Mouse (Mus musculus) CD8-positive naive resting alpha-beta T cell, adult 2 months (primary cell): Measurements from ENCODE around the gene Trip11.

ENCODE experiments used
- DNase-seq, 2 experiments: peaks; one replicate each; pipeline ENCODE4 v3.0.0; 2022; ENCODE audit warnings: low read depth in 2 of 2, low spot score in 2 of 2

The Trip11 gene

DNA sequence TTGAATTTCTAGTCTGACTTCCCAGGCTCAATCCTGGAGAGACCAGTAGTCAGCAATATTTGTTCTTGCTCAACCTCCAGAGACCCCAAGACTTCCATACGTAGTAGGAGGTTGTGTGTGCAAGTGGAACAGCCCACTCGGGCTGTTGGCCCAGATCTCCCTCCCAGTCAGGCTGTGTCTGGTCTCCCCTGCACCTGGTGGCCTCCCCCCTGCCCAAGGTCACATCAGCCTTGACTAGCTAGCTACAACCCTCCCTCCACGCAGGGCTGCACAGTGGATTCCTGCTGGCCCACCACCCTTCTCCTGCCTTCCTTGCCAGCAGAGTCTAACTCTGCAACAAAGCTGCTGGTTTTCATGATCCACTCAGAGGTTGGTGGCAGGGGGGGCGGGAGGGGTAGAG lies 81.8 kb downstream of the Trip11 start:
- DNase-seq, result no peak

DNA sequence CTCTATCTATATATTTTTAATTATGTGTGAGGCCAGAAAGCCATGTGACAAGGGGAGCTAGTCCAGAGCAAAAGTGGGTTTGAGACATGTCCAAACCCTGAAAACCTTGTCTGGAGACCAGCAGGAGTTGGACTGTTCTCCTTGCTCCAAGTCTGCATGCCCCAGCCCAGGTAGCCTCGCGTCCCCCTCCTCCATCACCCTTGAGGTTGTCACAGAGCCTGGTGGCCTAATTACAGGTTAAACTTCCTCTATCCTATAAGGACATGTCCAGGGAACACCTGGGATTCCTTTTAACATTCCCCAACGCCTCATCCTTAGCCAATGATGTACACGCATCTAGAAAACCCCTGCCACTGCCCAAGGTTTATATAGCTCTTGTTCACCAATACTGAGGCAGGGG lies 89.9 kb downstream of the Trip11 start:
- DNase-seq, result no peak

- no peak for DNase-seq
These were observed 91.5 kb downstream of the Trip11 start for GRCm38 (mm10) chr12:101821596-101821995.

DNA sequence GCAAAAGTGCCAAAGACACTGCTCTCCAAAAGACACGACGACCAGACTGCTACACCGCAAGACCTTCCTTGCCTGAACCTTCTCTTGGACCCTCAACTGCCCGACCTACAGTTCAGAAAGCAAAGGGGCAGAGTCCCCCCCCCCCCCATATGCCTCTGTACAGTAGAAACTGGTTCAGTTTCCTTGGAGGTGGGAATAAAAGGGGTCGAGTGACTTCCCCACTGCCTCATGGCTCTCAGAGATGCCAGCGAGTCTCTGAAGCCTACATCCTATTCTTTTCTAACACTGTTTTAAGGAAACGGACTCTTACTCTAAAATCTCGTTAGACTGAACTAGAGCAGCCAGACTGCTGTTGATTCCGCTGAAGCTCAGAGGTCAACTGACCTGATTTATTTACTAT lies 93.5 kb downstream of the Trip11 start:
- DNase-seq, result no peak

DNA sequence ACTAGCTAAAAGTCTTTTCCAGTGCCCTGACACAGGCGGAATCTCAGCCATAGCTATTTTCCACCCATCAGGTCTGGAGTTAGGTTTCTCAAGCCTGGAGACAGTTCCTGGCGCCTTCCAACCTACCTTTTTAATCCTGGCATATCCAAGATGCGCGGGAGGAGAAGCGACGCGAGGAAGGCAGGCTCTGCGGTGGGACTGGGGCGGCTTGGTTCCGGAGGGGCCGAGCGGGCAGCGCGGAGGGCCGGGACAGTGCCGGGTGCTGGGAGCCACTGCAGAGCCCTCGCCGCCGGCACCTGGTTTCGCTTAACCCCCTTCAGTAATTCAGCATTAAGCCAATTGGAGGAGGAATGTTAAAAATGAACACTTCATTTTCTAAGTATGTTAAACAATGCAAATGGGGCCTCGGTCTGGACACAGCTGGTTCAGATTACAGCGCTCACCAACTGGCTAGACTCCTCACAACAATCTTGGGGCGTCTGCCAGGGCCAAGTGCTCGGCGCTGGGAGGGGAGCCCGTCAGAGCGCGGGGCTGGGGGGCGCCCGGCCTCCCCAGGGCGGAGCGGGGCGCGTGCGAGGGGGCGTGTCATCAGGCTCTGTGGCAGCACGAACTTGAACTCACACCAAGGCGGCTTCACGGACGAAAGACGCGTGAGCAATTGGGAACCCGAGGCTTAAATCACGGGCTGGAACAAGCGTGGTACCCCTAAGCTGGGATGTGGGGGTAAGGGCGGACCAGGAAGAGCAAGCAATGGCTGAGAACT lies 94.3 kb downstream of the Trip11 start, which contains the start of gene Fbln5:
Gene Fbln5 (minus strand): TSS at position 448 of the 763 bp plus-strand sequence.
- no peak for DNase-seq

DNA sequence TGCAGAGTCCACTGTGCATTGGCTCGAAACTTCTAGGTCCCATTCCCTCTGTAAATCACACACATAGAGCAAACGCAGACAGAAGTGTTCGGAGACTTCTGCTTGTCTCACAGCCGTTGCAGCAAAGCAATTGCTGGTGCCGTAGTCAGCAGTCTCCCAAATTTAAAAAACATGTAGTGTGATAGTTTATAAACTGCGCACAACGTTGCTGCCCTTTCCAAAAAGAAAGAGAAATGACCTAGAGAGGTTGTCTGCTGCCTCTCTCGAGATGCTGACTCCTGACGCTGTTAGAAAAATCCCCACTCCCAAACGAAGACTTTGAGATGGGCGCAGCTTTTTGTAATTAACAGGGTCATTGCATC lies 94.8 kb downstream of the Trip11 start:
- no peak for DNase-seq

DNA sequence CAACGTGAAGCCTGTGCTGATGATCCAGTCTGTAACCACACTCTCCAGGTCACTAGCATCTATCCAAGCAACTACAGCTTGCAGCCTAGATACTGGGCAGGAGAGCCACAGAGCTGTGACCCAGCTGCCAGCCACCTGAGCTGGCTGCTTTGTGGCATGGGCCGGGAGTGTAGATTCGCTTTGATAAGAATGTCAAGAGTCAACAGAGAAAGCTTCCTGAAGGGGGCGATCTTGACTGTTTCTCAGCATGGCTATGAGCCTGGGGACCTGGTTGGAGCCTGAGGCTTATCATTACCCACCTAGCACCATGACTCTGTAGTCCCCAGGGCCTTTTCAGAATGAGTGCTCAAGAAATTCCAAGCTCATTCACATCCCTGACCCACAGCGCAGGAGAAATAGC lies 96.3 kb downstream of the Trip11 start:
- DNase-seq, result no peak

- no peak for DNase-seq
These were observed 97.3 kb downstream of the Trip11 start for GRCm38 (mm10) chr12:101815796-101816195.

- no peak for DNase-seq
These were observed 98.6 kb downstream of the Trip11 start for GRCm38 (mm10) chr12:101814423-101814822.

- no peak for DNase-seq
These were observed 101.9 kb downstream of the Trip11 start for GRCm38 (mm10) chr12:101811181-101811580.

- no peak for DNase-seq
These were observed 102.6 kb downstream of the Trip11 start for GRCm38 (mm10) chr12:101810515-101810914.

DNA sequence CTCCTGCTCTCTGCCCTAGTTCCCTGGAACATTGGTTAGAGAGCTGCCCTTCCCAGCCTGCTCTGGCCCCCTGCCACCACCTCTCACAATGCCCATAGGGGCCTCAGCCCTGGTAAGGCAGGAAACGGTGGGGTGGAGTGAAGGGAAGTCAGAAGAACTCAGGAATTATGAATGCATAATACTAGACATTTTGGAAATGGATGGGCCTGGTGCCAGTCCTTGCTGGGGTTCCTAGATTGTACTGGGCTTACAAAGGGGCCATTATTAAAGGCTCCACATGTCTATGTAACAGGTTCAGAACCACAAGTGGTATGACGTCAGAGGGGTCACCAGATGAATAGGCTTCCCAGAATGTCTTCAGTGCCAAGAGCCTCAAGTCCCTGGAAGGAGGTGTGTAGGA lies 105.7 kb downstream of the Trip11 start:
- DNase-seq, result no peak

- no peak for DNase-seq
These were observed 110.6 kb downstream of the Trip11 start for GRCm38 (mm10) chr12:101802445-101802844.

GRCm38 (mm10) chr12:101801744-101802143 lies 111.3 kb downstream of the Trip11 start:
- DNase-seq, result no peak

DNA sequence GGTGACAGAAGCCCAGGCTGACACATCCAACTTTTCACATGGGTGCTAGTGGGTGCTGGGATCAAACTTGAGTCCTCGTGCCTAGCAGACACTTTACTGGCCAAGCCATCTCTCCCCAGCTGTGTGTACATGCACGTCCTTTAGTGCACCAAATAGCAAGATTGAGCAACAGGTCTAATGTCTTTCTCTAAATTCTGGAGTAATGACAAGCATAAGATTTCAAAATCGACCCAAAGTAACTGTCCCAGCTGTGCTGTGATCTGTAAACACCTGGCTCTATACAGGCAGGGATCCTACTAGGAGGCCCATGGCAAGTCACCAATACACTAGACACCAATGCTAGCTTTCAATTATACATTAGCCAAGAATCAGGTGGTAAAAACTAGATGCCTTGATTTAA lies 112.0 kb downstream of the Trip11 start:
- DNase-seq, result no peak

DNA sequence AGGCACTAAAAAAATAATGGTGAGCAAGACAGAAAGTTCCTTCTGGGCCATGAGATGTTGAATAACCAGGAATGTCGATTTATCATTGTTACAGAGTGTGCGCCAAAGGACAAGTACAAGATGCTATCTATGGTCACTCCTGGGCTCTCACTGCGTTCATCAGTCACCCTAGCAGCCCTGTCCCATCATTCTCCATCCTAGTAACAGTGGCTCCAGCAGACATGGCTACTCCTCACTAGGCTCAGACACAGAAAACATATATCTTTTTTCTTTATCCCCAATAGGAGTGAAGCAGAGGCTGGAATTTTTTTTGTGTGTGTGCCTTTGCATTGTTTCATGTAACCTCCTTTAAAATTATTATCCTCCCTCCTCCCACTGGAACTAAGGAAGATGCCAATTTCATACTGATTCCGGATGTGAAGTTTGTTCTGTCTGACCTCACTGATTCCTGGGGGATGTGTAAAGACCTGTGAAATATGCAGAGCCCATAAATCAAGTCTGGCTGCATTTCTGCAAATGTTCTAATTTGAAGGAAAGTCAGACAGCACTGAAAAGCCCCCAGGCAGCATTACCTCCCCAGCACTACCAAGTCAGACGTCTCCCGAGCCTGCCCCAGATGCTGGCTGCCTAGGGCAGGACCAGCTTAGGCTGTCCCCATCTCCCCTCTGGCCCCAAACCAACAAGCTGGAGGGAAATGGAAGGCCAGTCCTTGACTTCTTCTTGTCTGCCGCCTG lies 114.7 kb downstream of the Trip11 start:
- DNase-seq, result no peak

DNA sequence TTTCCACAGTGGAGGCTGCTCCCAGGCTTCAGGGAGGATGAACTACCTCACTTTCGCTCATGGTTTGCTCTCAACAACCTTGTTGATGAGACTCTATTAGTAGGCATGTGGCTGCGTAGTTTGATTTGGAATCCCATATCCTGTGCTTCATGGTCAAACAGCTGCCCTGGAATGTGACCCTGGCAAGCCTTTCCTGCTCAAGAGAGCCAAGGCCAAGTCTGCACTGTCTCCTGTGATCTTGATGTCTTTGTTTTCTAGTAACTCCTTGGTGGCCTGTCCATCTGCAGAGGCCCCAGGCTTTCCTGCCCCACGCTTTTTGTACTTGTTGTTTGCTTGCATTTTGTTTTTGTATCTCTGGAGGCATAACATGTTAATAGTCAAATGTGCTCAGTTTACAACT lies 118.6 kb downstream of the Trip11 start:
- DNase-seq, result no peak

DNA sequence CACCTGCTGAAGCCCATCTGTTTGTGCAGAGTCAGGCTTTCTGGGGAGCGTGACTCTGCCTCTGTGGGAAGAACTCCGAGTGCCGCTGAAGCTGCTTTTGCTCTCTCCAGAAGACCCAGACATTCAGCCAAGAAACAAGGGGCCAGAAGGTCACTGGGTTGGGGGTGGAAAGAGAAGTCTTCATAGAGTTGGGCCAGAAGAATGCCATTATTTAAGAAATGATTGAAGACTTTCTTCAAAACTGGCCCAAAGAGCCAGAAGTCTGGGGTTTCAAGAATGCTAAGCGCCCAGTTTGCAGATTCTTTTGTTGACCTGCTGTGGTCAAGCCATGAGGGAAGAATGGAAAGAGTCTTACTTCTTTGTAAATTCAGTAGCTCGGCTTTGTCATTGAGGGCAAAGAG lies 119.8 kb downstream of the Trip11 start:
- DNase-seq, result no peak

- DNase-seq, result no peak
These were observed 120.4 kb downstream of the Trip11 start for GRCm38 (mm10) chr12:101792684-101793083.

GRCm38 (mm10) chr12:101789767-101790166 lies 123.3 kb downstream of the Trip11 start:
- DNase-seq, result no peak

DNA sequence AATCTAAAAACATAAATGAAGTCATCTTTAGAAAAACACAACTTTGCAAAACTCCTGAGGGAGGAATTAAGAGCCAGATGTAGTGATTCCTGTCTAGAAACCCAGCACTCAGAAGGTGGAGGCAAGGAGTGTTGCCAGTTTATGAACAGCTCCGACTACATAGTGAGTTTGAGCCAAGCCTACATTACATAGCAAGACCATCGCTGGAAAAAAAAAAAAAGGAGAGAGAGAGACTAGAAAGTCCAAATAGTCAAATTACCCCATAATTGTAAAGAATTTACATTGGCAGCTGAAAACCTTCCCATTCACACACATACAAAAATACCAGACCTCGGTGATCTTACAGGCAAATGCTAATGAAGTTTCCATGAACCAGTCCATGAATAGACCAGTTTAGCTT lies 123.8 kb downstream of the Trip11 start:
- DNase-seq, result no peak
